Mouse (Mus musculus): Measurements from ENCODE around the gene B4galnt4.

The B4galnt4 gene

GRCm38 (mm10) chr7:141099911-141100691 is 39.2 kb downstream of the B4galnt4 start, which contains the start of gene Sigirr:
Gene Sigirr (minus strand): TSS chr7:141100572.
- in situ Hi-C loops (cut with MboI, MseI) = loop anchor here in 1 of 2 experiments (5.0 to 25.0 kb wide), 2 partner anchors 72 to 1962 kb away; partner anchors contain the start of genes Cd81, Rnh1 and Tssc4

- in situ Hi-C loops (cut with MboI, MseI) = no loop called here
Measured at GRCm38 (mm10) chr7:141103161-141103560, 42.3 kb downstream of the B4galnt4 start.

GRCm38 (mm10) chr7:141115874-141116273 is 55.0 kb downstream of the B4galnt4 start:
- in situ Hi-C loops (cut with MboI, MseI) = loop anchor here in 1 of 2 experiments (10.0 kb wide), 1 partner anchor 481 kb away; no protein-coding TSS in a partner anchor

GRCm38 (mm10) chr7:141117636-141118035 is 56.7 kb downstream of the B4galnt4 start, which contains the start of gene Ano9:
Gene Ano9 (minus strand): TSS chr7:141117806.
- in situ Hi-C loops (cut with MboI, MseI) = loop anchor here in 1 of 2 experiments (10.0 kb wide), 1 partner anchor 483 kb away; no protein-coding TSS in a partner anchor

- in situ Hi-C loops (cut with MboI, MseI) = loop anchor here in 1 of 2 experiments (10.0 kb wide), 1 partner anchor 485 kb away; no protein-coding TSS in a partner anchor
Measured at GRCm38 (mm10) chr7:141119487-141119886, 58.6 kb downstream of the B4galnt4 start.

- in situ Hi-C loops (cut with MboI, MseI) = no loop called here
Measured at GRCm38 (mm10) chr7:141120605-141121004, 59.7 kb downstream of the B4galnt4 start.

- in situ Hi-C loops (cut with MboI, MseI) = no loop called here
Measured at GRCm38 (mm10) chr7:141121051-141121531, 60.2 kb downstream of the B4galnt4 start.
